Mouse (Mus musculus) kidney, postnatal 0 days (tissue): Measurements from ENCODE around the gene Gm43951. TPM values are rescaled to one million over a fixed set of nuclear protein-coding genes. Genes with fewer than 3 reads are reported as not detected.

ENCODE experiments used
- ATAC-seq: fragments of 200-750 bp; cut with Nextera tagmentation; replicated peaks from 2 replicates; pipeline ENCODE4 v1.8.0; 2017; ENCODE audit warnings: low read depth, moderate number of reproducible peaks, moderate TSS enrichment, moderate library complexity; ENCODE audit not compliant: low FRiP score
- DNase-seq: peaks from one replicate; pipeline ENCODE4 v3.0.0-alpha.2; 2016; ENCODE audit warnings: low spot score
- H3K27ac ChIP-seq: fragments of 300-500 bp; sonication (generic); 2 replicates; pipeline ENCODE4 v1.5.1; 2014; ENCODE audit warnings: mild to moderate bottlenecking
- H3K27me3 ChIP-seq: fragments of 300-500 bp; sonication (generic); 2 replicates; pipeline ENCODE4 v1.6.1; 2014; ENCODE audit warnings: low read length, mixed read lengths; ENCODE audit not compliant: insufficient read depth
- H3K36me3 ChIP-seq: fragments of 300-500 bp; sonication (generic); 2 replicates; pipeline ENCODE4 v1.6.1; 2014; ENCODE audit warnings: low read length, mixed read lengths; ENCODE audit not compliant: insufficient read depth
- H3K4me1 ChIP-seq: fragments of 300-500 bp; sonication (generic); replicated peaks from 2 replicates; pipeline ENCODE4 v1.6.1; 2014; ENCODE audit warnings: antibody characterized with exemption, low read length, mixed read lengths; ENCODE audit not compliant: insufficient read depth
- H3K4me2 ChIP-seq: fragments of 300-500 bp; sonication (generic); 2 replicates; pipeline ENCODE4 v1.6.1; 2014; ENCODE audit warnings: mild to moderate bottlenecking, low read length, moderate library complexity, mixed read lengths
- H3K4me3 ChIP-seq: fragments of 300-500 bp; sonication (generic); replicated peaks from 2 replicates; pipeline ENCODE4 v1.5.1; 2014; ENCODE audit warnings: low read depth, low read length
- H3K9ac ChIP-seq: fragments of 300-500 bp; sonication (generic); 2 replicates; pipeline ENCODE4 v1.6.1; 2014; ENCODE audit warnings: low read depth, low read length
- H3K9me3 ChIP-seq: fragments of 300-500 bp; sonication (generic); replicated peaks from 2 replicates; pipeline ENCODE4 v1.6.1; 2016; ENCODE audit warnings: low read length, inconsistent platforms, mixed read lengths
- CTCF ChIP-seq: IDR thresholded peaks from 2 replicates; pipeline ENCODE4 v1.5.1; 2016; ENCODE audit warnings: antibody characterized with exemption, low read depth, mild to moderate bottlenecking, moderate library complexity
- WGBS: fragments of 180-500 bp; shearing (Covaris S2); extraction: QIAGEN DNeasy Blood & Tissue Kit; methylation state at CpG from one replicate; pipeline ENCODE4 v1.1.7; 2014; 5-methylcytosine and 5-hydroxymethylcytosine counted together
- polyA plus RNA-seq: library from polyadenylated mRNA; unstranded; fragments of >200 nt; fragmentation: Nextera tagmentation; extraction: Ambion mirVana; gene quantifications from 2 replicates; pipeline ENCODE4 v1.2.1, GENCODE M21; 2015

Gene Gm43951
- polyA plus RNA-seq, 1 experiment from 2014 or later = 0.05 TPM

DNA sequence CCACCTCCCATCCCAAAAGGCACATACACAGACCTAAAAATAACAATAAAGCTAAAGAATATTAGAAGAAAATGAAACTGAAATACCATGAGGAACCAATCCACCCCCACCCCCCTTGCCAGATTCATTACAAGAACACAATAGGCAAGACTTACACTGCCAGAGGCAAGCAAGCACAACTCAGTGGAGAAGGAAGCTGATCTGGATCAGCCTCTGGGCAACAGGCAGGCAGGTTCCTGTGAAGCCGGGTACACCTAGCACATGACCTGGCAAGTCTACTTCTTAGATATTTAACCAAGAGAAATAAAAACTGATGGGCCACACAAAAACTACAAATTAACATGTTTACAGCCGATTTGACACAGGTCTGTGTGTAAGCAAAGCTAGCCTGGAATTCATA, 43.4 kb downstream of the Gm43951 start:
- H3K27me3 ChIP-seq = no peaks in the 10 kb centered on the region
- ATAC-seq (no peak), DNase-seq (no peak)
- H3K4me3 ChIP-seq = no peak overlapping the region
- peaks cover 16% of the 10 kb centered on the region for H3K36me3 ChIP-seq
- H3K9me3 ChIP-seq = no peaks in the 10 kb centered on the region
- H3K4me1 ChIP-seq = no peaks in the 10 kb centered on the region
- TF ChIP-seq CTCF = no peak
- no peak overlapping the region for H3K4me2 ChIP-seq
- WGBS = 71% methylated on average over 2 of the region's 2 CpGs
- no peak overlapping the region for H3K27ac ChIP-seq
- H3K9ac ChIP-seq = no peak overlapping the region

DNA sequence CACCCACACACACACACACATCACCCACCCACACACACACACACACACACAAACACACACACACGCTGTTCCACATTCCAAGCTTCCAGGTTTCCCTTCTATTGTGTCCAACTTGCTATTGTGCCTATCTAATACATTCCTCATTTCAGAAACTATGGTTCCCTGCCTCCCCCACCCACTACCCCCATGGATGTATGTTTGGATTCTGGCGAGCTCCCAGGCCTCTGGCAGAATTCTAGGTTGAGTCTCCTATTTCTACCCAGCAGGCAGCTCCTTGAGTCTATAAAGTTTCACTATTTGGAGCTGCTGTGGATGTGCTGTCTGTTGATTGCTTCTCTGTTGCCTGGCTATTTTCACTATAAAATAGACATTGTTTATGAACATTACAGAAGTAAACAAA, 50.0 kb downstream of the Gm43951 start:
- Histone ChIP-seq H3K4me2 (no peak overlapping the region), H3K9ac (no peak overlapping the region), H3K27ac (no peak overlapping the region), H3K4me3 (no peak overlapping the region), H3K36me3 (0 out of 2 replicates have a peak, but pooled peaks cover 15% of the 10 kb centered on the region), H3K9me3 (no peaks in the 10 kb centered on the region), H3K27me3 (no peaks in the 10 kb centered on the region), H3K4me1 (no peaks in the 10 kb centered on the region)
- 68% methylated on average over 2 of the region's 2 CpGs for WGBS
- TF ChIP-seq CTCF = no peak
- DNase-seq (no peak), ATAC-seq (no peak)

DNA sequence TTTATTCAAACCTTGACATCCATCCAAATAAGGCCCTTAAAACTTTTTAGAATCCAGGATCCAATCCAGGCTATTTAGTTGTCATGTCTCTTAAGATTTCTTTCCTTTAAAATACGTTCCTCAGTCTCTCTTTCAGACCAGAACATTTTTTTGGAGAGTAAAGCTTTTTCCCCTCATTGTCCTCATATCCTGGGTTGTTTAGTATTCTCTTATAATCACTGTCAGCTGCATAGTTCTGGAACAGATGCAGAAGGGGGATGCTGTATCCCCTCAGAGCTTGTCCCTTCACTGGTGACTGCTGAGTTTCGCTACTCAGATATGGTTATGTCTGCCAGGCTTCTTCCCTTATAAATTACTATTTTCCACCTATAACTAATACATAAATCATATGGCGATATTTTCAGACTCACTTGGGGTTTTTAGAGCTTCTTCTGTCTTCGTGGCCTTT, 50.6 kb downstream of the Gm43951 start:
- Histone ChIP-seq H3K4me1 (0 out of 2 replicates have a peak, but pooled peaks cover 5% of the 10 kb centered on the region), H3K9ac (no peak overlapping the region), H3K9me3 (no peaks in the 10 kb centered on the region), H3K4me2 (no peak overlapping the region), H3K27ac (no peak overlapping the region), H3K4me3 (no peak overlapping the region), H3K36me3 (0 out of 2 replicates have a peak, but pooled peaks cover 15% of the 10 kb centered on the region), H3K27me3 (no peaks in the 10 kb centered on the region)
- ATAC-seq (no peak), DNase-seq (no peak)
- WGBS = 89% methylated on average over 4 of the region's 4 CpGs
- TF ChIP-seq CTCF = no peak

DNA sequence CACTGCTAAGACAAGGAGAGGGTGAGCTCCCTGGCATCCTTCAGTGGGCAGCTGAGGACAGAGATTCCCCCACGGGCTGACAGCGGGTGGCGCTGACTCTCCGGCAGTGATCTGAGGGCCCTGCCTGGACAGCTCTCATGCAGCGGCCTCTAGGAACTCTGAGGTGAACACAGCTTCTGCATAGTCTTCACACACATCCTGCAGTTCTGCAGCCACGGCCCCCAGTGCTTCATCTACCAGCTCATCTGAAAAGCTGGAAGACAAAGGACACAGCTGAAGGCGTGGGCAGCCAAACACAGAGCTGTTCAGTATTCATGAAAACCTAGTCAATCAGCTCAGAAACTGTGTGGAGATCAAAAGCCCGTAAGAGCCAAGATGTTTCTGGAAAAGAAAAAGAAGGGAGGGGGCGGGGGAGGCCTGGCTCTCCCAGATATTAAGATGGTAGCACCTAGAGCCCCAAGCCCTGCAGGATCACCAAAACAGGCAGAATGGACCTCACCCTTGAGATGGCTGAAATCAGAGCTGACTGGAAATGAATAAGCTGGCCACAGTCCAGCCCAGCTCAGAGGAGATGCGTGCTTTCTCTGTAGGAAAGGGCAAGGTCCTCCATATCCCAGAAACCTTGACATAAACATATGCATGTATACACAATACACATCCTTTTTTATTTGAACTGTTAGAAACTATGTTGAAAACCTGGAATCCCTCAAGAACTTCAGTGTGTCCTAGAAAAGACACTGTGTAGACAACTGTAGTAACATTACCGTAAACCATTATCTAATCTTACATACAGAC, 51.3 kb downstream of the Gm43951 start:
- ATAC-seq = no peak
- Histone ChIP-seq H3K9ac (no peak overlapping the region), H3K4me3 (no peak overlapping the region), H3K36me3 (0 out of 2 replicates have a peak, but pooled peaks cover 15% of the 10 kb centered on the region), H3K9me3 (no peaks in the 10 kb centered on the region), H3K27ac (no peak overlapping the region), H3K27me3 (no peaks in the 10 kb centered on the region), H3K4me1 (0 out of 2 replicates have a peak, but pooled peaks cover 5% of the 10 kb centered on the region), H3K4me2 (no peak overlapping the region)
- TF ChIP-seq CTCF = no peak
- WGBS = 81% methylated on average over 11 of the region's 11 CpGs
- no peak for DNase-seq

Other genes starting within 250 kb of the Gm43951 start
- gene Aipl1, start 169.3 kb downstream of the Gm43951 start, polyA plus RNA-seq = 0.38 and 0.41 TPM in 2 replicates
- gene Pimreg, start 164.8 kb downstream of the Gm43951 start, polyA plus RNA-seq = 54.8 and 58.1 TPM in 2 replicates
- gene Pitpnm3, start 71.1 kb downstream of the Gm43951 start, polyA plus RNA-seq = 0.42 and 0.45 TPM in 2 replicates
- 12.8 and 14.8 TPM in 2 replicates for gene 4933427D14Rik, start 619 bp upstream of the Gm43951 start, polyA plus RNA-seq
- 260 and 268 TPM in 2 replicates for gene Txndc17, start 707 bp upstream of the Gm43951 start, polyA plus RNA-seq
- gene Med31, start 8.8 kb upstream of the Gm43951 start, polyA plus RNA-seq = 47.5 and 49.2 TPM in 2 replicates
- 0.04 and 0.10 TPM in 2 replicates for gene Slc13a5, start 60.4 kb upstream of the Gm43951 start, polyA plus RNA-seq
- 25.0 and 28.3 TPM in 2 replicates for gene Xaf1, start 94.8 kb upstream of the Gm43951 start, polyA plus RNA-seq
- gene Fbxo39, start 107.6 kb upstream of the Gm43951 start, polyA plus RNA-seq = not detected in 2 replicates
- gene Tekt1, start 155.6 kb upstream of the Gm43951 start, polyA plus RNA-seq = 4.6 and 5.1 TPM in 2 replicates
- gene Smtnl2, start 204.9 kb upstream of the Gm43951 start, polyA plus RNA-seq = 112 and 129 TPM in 2 replicates
- gene Ggt6, start 228.7 kb upstream of the Gm43951 start, polyA plus RNA-seq = 3.3 and 3.8 TPM in 2 replicates
- 107 and 109 TPM in 2 replicates for gene Mybbp1a, start 234.5 kb upstream of the Gm43951 start, polyA plus RNA-seq